16 mouse cellular contexts compared by ENCODE assay signal in the genomic region with DNA sequence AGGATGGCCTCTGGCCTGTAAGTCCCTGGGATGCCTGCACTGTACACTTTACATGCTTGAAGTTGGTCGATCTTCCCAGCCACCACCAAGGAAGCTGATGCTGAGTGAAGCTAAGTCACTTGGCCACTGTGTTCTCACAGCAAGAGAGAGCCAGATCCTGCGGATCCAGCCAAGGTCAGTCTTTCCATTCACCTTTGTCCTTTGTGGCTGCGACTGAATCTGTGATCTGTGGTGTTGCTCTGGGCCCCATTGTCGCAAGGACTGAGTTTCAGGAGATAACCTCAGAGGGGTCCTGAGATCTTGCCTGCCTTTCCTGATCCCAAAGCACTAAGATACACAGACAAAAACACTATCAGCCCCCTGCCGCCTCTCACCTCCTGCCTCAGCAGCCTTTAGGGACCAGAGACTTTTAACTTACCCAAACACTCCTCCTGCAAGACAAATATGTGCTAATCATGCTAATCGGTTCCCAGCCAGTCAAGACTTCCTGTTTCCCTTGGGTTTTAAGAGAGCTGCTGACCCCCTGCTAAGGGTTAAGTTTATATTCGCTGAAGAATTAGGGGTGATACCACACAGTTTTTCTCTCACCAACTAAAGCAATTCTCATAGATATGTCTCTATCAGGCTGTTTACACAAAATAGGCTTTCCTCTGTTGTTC.
DNase-seq lines count a peak whose midpoint lies in the region; ATAC-seq lines count a peak whose summit lies in the region.
"Had no signal": no experiment of that assay in that cellular context is flagged by ENCODE, and none has a peak within 500 bp of the region (broad histone marks: within the 10 kb centered on the region; RNA-seq: fewer than 3 reads in every experiment).

No protein-coding gene starts in this region.

- WGBS in heart, embryonic 12.5 days, result 17% methylated on average over 7 of the region's 7 CpGs
- 41% methylated on average over 7 of the region's 7 CpGs for WGBS in kidney, embryonic 14.5 days
- 41% methylated on average over 7 of the region's 7 CpGs for WGBS in limb, embryonic 10.5 days
- WGBS in neural tube, embryonic 15.5 days, result 57% methylated on average over 7 of the region's 7 CpGs

- peaks cover 28% of the 10 kb centered on the region for H3K4me1 ChIP-seq in heart, embryonic 12.5 days (replicated peaks)
- no peaks in the 10 kb centered on the region for H3K4me1 ChIP-seq in kidney, embryonic 14.5 days (ENCODE audit: control insufficient read depth, insufficient read depth, low read length)
- peaks cover 28% of the 10 kb centered on the region for H3K4me1 ChIP-seq in limb, embryonic 10.5 days
- no peaks in the 10 kb centered on the region; the same call in 1 of the 2 replicates for H3K4me1 ChIP-seq in neural tube, embryonic 15.5 days
- H3K4me1 ChIP-seq: embryonic facial prominence, embryonic 15.5 days had no signal

- H3K27me3 ChIP-seq in heart, embryonic 12.5 days (replicated peaks), result no peaks in the 10 kb centered on the region
- no peaks in the 10 kb centered on the region for H3K27me3 ChIP-seq in kidney, embryonic 14.5 days (ENCODE audit: control insufficient read depth, insufficient read depth, low read length)
- no peaks in the 10 kb centered on the region for H3K27me3 ChIP-seq in limb, embryonic 10.5 days (ENCODE audit: low read depth, poor library complexity, severe bottlenecking)
- H3K27me3 ChIP-seq in neural tube, embryonic 15.5 days (replicated peaks), result no peaks in the 10 kb centered on the region
- H3K27me3 ChIP-seq: embryonic facial prominence, embryonic 15.5 days; forebrain, embryonic 12.5 days; megakaryocyte, embryonic 14.5 days; neural tube, embryonic 13.5 days had no signal

- H3K4me2 ChIP-seq in heart, embryonic 12.5 days, result no peak overlapping the region
- H3K4me2 ChIP-seq in kidney, embryonic 14.5 days (replicated peaks; ENCODE audit: low read depth, low read length), result no peak overlapping the region
- no peak overlapping the region for H3K4me2 ChIP-seq in neural tube, embryonic 15.5 days
- H3K4me2 ChIP-seq: embryonic facial prominence, embryonic 15.5 days; forebrain, embryonic 12.5 days; neural tube, embryonic 13.5 days had no signal

- ATAC-seq in heart, embryonic 12.5 days (ENCODE audit: insufficient number of reproducible peaks, low FRiP score), result peak; percentile 60
- no peak for ATAC-seq in kidney, embryonic 14.5 days (ENCODE audit: low FRiP score, low TSS enrichment)
- ATAC-seq in neural tube, embryonic 15.5 days (ENCODE audit: low FRiP score), result no peak

- DNase-seq in heart, adult 11 months, result no peak
- peak; percentile 23 for DNase-seq in kidney, postnatal 14 days
- DNase-seq in R1 (ENCODE audit: low read depth, low spot score), result peak; percentile 44
- peak; percentile 15 for DNase-seq in limb, embryonic 10.5 days (ENCODE audit: low spot score)
- no peak for DNase-seq in urinary bladder, adult 18-20 months (ENCODE audit: low spot score in 2 of 2)
- DNase-seq: adrenal gland, postnatal 14 days; B cell, adult 2 months; cerebellum, adult 2 months; heart, adult 2 months had no signal

- no peak overlapping the region for H3K4me3 ChIP-seq in heart, embryonic 12.5 days
- H3K4me3 ChIP-seq in kidney, embryonic 14.5 days (ENCODE audit: low read length), result no peak overlapping the region
- no peak overlapping the region for H3K4me3 ChIP-seq in limb, embryonic 10.5 days
- no peak overlapping the region for H3K4me3 ChIP-seq in neural tube, embryonic 15.5 days (replicated peaks)
- H3K4me3 ChIP-seq: embryonic facial prominence, embryonic 15.5 days; forebrain, embryonic 12.5 days; heart, adult 2 months; megakaryocyte, embryonic 14.5 days; neural tube, embryonic 13.5 days had no signal

- H3K36me3 ChIP-seq in heart, embryonic 12.5 days, result no peaks in the 10 kb centered on the region
- no peaks in the 10 kb centered on the region for H3K36me3 ChIP-seq in kidney, embryonic 14.5 days (ENCODE audit: control insufficient read depth, insufficient read depth, low read length)
- no peaks in the 10 kb centered on the region for H3K36me3 ChIP-seq in limb, embryonic 10.5 days
- no peaks in the 10 kb centered on the region for H3K36me3 ChIP-seq in neural tube, embryonic 15.5 days
- H3K36me3 ChIP-seq: embryonic facial prominence, embryonic 15.5 days; forebrain, embryonic 12.5 days; neural tube, embryonic 13.5 days had no signal

- H3K9ac ChIP-seq in heart, embryonic 12.5 days, result no peak overlapping the region
- no peak overlapping the region for H3K9ac ChIP-seq in kidney, embryonic 14.5 days (ENCODE audit: low read depth, low read length)
- H3K9ac ChIP-seq in neural tube, embryonic 15.5 days (replicated peaks), result no peak overlapping the region
- H3K9ac ChIP-seq: embryonic facial prominence, embryonic 15.5 days; forebrain, embryonic 12.5 days; neural tube, embryonic 13.5 days had no signal

- H3K27ac ChIP-seq in heart, embryonic 12.5 days (ENCODE audit: poor library complexity, severe bottlenecking), result no peak overlapping the region
- no peak overlapping the region for H3K27ac ChIP-seq in kidney, embryonic 14.5 days (ENCODE audit: low read depth, low read length)
- H3K27ac ChIP-seq in limb, embryonic 10.5 days, result peak overlapping the region; percentile 51; the same call in 1 of the 2 replicates
- no peak overlapping the region for H3K27ac ChIP-seq in neural tube, embryonic 15.5 days (replicated peaks)
- H3K27ac ChIP-seq: embryonic facial prominence, embryonic 15.5 days; forebrain, embryonic 12.5 days; heart, adult 2 months; neural tube, embryonic 13.5 days had no signal

- no peaks in the 10 kb centered on the region for H3K9me3 ChIP-seq in heart, embryonic 12.5 days (replicated peaks)
- no peaks in the 10 kb centered on the region for H3K9me3 ChIP-seq in kidney, embryonic 14.5 days (ENCODE audit: control insufficient read depth, low read length)
- H3K9me3 ChIP-seq in limb, embryonic 10.5 days (replicated peaks), result no peaks in the 10 kb centered on the region
- H3K9me3 ChIP-seq in neural tube, embryonic 15.5 days (replicated peaks), result no peaks in the 10 kb centered on the region
- H3K9me3 ChIP-seq: embryonic facial prominence, embryonic 15.5 days; forebrain, embryonic 12.5 days; megakaryocyte, embryonic 14.5 days; neural tube, embryonic 13.5 days had no signal

Comparison
In these comparisons a context has a peak if more than half of its experiments do, and no peak if none do; other contexts are left out.
1. DNase-seq: peak in kidney, postnatal 14 days (single experiment), R1 (single experiment) and limb, embryonic 10.5 days (single experiment); none in heart, adult 11 months (single experiment) and urinary bladder, adult 18-20 months (0 of 2).